Mouse (Mus musculus) right cerebral cortex, adult 18-20 months (tissue): ENCODE measurements around the gene Cd72.

Experiments
- DNase-seq: peaks from one replicate; pipeline ENCODE4 v3.0.0; 2022; ENCODE audit warnings: mixed read lengths

Gene Cd72

GRCm38 (mm10) chr4:43399391-43400131 is 54.9 kb downstream of the Cd72 start:
- DNase-seq = no peak

DNA sequence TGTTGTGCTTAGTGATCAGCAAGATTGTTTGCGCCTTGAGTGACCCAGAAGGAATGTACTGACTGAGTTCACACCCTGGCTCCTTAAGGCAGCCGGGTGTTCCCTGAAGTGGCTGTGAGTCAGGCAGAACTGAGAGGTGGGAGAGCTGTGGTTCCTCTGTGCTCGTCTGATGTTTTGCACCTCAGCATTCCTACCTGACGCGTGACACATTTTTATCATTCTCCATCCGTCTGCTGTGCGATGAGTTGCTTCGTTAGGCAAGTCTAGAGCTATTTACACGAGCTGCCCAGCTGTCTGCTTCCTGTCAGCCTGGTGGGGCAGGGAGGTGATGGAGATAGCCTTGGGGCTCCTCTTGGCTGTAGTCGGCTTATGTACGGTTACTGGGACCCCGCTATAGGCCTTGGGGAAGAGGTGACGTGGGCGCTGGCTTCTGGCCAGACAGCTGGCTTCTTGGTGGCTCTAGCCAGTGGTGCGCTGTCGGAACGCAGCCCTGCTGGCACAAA is 55.5 kb downstream of the Cd72 start:
- peak; percentile 57 for DNase-seq

DNA sequence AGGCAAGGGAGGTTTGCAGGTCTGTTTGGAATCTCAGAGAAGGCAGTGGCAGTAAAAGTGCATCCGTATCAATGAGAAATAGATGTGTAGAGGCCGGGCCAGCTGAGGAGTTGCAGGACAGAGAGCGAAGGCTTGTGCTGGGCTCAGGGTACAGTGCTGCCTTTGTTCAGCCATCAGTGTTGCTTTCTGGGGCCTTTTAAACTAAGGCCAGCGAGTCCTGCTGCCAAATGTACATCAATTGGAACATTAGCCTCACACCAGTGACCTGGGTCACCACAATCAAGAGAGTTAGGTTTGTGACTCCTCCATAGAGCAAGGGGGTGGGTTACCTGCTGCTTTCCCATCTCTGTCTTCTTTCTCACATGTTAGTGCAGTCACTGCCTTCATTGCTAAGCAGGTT is 56.4 kb downstream of the Cd72 start:
- DNase-seq = no peak
